Mouse (Mus musculus) gastrocnemius, adult 18-20 months (tissue): Measurements from ENCODE around the gene Rfc2. TPM values are rescaled to one million over a fixed set of nuclear protein-coding genes. Genes with fewer than 3 reads are reported as not detected.
A peak's percentile ranks its signal among the peaks of the same experiment; 100 is the strongest.

Source experiments
- DNase-seq: peaks from one replicate; pipeline ENCODE4 v3.0.0; 2021; ENCODE audit warnings: low spot score
- total RNA-seq, 2 experiments: library from RNA; stranded (reverse); gene quantifications; 2 replicates each; pipeline ENCODE4 v1.2.3; 2021

Rfc2 gene
- total RNA-seq, 2 experiments from 2014 or later: 17.6 to 18.9 TPM

DNA sequence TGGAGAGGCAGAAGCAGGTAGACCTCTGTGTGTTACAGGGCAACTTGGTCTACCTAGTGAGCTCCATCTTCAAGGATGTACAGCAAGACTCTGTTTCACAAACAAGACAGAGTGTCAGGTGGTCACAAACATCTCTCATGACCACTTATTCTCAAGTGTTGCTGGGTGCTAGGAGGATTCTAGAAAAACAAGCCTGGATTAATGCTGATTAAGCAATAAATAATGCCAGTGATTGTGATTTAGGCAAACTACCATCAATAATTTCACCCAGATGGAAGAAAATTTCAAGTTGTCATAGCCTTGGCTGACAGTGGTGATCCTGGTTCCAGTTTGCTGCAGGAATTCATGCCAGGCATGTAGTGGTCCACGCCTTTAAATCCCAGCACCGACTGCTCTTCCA is 16.9 kb upstream of the Rfc2 start:
- DNase-seq: no peak

DNA sequence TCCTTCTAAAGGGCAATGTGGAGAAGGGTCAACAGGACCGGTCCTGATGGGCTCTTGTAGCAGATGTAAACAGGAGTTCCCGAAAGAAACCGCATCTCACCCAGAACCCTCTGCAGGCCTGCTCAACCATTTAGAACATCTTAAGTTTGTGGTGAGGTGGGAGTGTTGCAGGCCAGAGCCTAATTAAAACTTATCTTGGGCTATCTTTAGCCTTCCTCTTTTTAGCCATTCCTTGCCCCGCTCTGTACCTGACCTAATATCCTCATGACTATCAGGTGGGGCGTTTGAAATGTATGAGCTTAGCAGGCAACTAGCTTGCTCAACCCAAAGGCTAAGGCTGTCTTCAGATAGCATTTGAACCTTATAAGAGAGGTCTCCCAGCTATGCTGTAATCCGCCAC is 15.5 kb upstream of the Rfc2 start:
- no peak for DNase-seq

DNA sequence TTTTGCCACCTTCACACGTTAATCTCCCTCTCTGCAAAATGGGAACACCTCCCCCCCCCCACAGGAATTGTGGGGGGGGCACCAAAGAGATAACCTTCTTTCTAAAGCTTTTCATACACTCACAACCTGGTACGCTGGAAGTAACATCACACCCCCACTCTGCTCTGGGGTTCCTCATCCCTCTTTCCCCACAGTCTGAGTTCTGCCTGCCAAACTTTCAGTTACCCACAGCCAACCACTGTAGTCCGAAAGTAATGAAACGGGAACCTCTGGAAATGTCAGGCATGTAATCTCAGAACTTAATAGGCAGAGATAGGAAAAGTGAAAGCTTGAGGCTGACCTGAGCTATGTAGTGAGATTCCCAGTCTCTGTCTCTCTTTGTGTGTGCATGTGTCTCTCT is 13.7 kb upstream of the Rfc2 start:
- DNase-seq: no peak

DNA sequence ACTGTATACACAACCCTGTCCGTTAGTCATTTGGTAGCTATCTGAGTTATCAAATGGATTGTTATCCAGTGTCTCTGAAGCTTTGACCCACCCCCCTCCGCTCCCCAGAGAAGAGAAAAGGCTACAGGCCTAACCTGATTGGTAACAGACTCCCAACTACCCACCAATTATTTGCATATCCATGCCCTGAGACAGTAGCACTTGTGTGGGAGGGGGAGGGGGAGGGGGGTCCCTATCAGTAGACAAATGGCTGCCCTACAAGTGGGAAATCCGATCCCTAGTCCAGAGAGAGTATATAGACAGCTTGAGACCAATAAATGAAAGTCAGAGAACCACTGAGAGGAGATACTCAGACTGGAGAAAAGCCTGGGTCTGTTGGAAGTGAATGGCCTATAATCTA is 13.1 kb upstream of the Rfc2 start:
- DNase-seq: no peak

DNA sequence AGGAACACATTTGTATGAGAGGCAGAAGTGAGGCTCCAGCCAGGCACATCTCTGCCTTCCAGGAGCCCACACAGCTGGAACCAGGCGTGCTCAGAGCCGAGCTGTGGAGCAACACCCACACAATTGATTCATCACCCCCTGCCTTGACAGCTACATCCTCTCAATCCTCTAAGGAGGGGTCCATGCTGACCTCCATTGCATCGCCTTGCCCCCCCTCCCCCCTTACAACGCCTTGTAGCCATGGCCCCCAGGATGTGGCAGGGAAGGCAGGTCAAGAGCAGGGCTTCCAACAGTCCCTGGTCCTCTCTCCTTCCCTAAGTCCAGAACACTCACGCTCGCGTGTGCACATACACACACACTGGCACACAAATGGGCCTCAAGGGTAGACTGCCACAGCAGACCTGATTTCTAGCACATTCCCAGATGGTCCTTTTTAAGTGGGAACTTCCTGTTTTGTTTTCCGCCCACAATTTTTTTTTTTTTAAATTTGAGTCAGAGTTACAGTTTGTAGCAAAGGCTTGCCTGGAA is 12.1 kb upstream of the Rfc2 start:
- no peak for DNase-seq

DNA sequence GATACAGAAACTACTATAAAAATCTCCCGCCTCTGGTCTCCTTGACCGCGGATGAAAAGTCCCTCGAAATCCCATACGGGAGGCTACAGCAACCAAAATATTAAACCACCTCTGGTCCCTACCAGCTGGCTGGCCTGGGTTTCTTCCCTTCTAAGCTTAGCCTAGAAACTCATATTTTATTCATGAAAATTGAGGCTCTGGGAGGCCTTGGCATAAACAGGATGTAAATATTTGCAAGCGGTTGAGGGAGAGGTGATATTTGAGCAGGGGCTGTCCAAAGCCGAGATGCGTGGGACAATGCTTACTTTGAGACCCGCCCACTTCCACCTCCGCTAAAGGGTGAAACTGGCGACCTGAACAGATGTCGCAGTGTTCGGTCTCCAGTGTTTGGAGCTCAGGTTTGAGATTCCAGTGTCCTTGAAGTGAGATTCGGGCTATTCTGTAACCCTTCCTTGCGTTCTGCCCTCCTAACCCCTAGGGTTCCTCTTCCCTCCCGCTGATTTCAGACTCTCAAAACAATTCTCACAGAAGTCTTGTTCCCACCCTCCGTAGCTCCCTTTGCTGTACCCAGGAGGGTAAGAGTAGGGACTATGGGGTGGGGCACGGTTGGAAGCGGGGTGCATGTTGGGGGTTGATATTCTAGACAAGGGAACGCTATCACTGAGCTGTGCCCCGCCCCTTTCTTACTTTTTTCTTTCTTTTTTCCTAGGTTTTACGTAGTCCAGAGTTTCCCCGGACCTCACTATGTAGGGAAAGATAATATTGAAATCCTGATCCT is 9.2 kb upstream of the Rfc2 start:
- peak; percentile 62 for DNase-seq

DNA sequence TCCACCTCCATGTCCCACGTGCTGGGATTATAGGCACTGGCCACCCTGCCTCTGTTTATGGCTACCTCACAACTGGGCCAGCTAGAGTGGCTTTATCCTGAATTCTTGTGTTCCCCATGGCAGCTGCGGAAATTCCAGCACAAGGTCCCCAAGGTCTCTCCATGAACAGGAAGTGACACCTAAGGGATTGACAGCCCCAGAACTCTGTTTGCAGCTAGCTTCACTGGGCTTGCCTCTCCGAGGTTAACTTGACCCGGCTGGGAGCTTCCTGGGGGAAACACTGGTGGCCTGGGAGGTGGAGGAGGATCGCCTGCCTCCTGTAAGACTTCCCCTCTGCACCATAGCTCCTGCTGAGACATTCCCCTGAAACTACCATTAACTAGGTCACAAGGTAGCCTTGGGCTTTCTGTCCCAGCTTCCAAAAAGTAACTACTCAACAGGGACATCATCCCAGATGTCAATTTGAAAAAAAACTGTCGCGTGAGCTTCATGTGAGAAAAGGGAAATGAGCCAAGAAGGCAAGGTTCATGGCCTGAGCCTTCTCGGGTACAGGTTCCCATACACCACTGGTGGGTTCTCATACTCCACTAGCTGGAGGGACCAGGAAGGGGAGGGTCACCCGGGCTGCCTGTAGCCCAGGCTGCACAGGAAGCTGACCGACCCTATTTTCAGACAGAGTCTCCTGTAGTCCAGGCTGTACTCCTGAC is 8.5 kb upstream of the Rfc2 start:
- no peak for DNase-seq

DNA sequence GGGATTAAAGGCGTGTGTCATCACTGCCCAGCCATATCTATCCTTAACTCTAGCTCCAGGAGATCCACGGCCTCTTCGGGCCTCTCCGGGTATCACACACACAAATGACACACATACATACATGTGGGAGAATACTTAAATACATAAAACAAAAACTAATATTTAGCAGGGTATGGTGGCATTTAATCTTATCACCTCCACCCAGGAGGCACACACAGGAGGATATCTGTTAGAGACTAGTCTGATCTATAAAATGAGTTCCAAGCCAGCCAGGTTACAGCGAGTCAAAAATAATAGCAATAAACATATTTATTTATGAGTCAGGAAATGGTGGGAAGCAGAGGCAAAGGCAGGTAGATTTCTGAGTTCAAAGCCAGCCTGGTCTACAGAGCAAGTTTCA is 5.3 kb upstream of the Rfc2 start:
- DNase-seq: no peak

DNA sequence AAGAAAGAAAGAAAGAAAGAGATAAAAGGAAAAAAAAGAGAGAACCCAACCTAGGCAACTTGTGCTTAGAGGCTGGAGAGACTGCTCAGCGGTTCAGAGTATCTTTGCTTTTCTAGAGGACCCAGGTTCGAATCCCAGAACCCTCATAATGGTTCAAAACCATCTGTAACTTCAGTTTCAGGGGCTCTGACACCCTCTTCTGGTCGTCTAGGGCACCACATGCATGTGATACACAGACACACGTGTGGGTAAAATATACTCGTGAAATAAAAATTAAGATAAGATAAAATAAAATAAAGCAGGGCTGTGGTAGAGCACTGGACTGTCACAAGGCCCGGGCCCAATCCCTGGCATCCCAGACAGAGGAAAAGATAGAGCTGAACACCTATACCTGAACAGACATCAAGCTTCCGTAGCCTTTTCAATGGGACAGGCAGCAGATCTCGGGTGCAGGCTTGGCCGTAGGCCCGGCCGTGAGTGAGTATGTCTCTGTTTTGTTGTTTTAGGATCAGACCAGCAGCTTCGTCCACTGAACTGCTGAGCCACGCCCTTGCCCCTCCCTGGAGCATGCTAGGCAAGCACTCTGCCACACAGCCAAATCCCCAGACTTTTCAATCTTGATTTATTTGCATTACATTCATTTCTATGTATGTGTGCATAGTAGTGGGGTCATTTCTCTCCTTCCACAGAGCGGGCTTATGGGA is 4.5 kb upstream of the Rfc2 start:
- DNase-seq: no peak

DNA sequence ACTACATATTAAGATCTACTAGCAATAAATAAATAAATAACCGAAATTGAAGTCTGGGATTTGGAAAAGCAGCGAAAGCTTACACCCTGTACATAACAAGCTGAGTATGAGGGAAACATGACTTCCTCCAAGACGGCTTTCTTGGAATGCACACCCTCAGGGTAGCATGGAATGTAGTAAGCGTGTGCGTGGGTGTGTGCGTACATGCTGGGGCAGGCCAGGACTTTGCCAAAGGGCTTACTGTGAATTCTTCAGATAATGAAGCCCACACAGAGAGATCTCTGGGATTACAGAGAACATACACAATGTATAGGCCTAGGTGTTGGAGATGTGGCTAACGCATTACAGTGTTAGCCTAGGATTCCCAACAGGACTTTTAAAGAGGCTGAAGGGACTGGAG is 3.6 kb upstream of the Rfc2 start:
- DNase-seq: no peak

DNA sequence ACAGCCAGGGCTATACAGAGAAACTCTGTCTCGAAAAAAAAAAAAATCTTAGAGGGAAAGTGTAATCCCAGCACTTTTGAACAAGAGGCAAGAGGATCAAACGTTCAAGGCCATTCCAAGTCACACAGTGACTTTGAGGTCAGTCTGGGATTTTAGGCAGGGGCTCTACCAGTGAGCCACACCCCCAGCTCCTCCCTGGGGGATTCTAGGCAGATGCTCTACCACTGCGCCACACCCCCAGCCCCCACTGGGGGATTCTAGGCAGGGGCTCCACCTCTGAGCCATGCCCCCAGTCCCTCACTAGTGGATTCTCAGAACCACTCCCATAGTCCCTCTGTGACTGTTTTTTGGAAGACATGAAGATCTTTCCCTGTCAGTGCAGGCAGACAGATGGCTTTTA is 2.0 kb upstream of the Rfc2 start:
- no peak for DNase-seq

DNA sequence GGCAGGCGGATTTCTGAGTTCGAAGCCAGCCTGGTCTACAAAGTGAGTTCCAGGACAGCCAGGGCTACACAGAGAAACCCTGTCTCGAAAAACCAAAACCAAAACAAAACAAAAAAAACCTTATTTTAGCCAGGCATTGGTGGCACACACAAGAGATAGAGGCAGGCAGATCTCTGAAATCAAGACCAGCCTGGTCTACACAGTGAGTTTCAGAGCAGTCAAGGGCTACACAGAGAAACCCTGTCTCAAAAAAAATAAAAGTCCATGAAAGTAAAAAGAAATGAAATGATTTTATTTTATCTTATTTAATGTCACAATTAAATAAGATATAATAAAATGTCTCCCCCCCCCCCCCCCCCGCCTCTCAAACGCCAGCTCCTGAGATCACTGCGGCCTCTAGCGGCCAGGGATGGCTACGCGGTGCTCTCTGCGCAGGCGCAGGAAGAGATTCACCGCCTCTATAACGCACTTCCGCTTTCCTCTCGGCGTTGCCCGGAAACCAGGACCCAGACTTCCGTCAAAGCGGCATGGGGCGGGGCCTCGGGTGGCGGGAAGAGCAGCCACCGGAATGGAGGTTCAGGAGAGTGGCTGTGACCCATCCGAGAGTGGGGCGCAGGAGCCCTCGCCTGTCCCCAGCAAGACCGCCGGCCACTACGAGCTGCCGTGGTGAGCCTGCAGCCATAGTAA is 1.2 kb downstream of the Rfc2 start:
- peak; percentile 98 for DNase-seq

DNA sequence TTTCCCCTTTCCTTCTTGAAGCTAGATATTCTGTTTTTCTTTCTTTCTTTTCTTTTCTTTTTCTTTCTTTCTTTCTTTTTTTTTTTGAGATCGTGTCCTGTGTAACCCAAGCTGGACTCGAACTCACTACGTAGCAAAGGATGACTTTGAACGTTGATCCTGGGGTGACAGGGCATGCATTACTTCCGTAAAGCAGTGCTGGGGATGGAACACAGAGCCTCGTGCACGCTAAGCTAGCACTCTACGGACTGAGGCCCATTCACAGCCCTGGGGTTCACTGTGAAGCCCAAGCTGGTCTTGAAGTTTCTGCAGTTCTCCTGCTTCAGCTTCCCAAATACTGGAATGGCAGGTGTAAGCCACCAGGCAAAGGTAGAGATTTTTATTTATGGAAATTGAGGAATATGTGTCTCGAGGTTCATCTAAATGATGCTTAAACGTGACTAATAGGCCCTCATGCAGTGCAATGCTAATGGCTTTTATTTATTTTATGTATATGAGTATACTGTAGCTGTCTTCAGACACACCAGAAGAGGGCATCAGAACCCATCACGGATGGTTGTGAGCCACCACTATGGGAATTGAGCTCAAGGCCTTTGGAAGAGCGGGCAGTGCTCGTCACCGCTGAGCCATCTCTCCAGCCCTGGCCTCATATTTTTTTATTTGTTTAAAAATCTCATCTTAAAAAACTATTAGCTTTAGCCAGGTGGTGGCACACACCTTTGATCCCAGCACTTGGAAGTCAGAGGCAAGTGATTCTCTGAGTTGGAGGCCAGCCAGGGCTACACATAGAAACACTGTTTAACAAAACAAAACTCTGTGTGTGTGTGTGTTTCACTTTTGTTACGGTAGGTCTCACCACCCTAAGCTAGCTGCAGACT is 2.1 kb downstream of the Rfc2 start:
- no peak for DNase-seq

DNA sequence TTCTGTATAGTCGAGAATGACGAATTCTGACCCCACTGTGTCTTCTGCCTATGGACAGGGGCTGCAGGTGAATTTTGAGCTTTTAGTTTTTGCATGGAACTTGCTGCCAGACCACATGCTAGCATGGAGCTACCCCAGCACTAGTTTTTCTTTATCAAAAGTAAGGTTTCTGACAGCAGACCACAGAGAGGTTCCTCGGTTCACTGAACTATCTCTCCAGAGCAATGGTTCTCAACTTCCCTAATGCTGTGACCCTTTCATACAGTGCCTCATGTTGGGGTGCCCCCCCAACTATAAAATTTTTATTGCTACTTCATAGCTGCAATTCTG is 2.7 kb downstream of the Rfc2 start:
- no peak for DNase-seq

DNA sequence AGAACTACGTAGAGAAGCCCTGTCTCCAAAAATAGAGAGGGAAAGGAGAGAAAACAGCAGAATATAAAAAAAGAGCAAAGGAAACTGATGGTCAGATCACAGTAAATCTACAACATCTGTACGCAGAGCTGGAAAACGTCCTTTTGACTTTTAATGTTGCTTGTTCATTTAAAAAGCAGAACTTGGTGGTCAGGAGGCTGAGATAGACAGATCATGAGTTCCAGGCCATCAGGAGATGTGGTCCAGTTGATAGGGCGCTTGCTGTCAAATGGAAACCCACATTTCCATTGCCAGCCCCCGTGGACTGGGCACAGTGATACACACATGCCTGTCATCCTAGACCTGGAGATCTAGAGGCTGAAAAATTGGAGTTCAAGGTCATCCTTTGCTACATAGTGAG is 3.6 kb downstream of the Rfc2 start:
- DNase-seq: no peak

DNA sequence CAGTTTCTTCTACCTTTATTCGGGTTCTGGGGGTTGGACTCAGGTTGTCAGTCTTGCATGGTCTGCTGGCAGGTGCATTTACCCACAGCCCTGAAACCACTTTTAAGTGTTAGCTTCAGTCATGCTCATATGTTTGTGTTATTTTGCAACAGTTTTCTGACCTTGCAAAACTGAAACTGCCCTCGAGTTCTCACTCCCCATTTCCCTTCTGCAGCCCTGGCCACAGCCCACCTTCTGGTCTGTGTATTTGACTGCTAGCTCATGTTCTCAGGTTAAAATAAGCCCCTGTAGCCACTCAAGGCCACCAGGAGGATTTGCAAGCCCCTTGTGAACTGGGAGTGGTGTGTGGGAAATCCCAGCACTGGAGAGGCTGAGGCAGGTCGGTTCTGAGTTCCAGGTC is 8.7 kb downstream of the Rfc2 start:
- no peak for DNase-seq

DNA sequence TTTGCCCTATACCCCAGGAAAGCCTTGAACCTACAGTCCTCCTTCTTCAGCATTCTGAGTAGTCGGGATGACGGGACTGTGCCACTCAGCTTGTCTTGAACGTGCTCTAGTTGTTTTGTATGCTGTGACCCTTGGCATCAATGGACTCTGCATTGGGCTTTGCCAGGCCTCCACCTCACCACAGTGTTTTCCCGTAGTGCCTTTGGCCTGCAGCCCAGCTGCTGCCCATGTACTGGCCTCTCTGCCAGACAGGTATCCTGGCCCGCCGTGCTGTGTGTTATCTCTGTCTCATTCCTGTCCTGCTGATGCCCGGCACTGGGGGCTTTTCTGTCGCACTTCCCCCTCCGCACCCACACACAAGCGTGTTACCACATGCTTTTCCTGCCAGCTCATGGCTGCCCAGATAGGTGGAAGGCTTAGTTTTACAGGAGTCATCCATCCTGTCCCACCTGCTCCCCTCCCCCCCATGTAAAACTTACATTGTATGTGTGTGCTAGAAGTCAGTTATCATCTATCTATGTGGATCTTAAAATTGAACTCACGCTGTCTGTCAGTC is 10.9 kb downstream of the Rfc2 start:
- DNase-seq: no peak

DNA sequence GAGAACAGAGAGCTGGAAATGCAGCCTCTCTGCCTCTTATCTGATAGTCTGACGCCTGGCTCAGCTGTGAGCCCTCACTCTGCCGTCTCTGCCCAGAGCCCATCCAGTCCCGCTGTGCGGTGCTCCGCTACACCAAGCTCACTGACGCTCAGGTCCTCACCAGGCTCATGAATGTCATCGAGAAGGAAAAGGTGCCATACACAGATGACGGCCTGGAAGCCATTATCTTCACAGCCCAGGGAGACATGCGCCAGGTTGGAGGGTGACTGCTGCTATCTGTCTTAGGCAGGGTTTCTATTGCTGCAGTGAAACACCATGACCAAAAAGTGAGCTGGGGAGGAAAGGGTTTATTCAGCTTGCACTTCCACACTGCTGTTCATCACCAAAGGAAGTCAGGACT is 11.9 kb downstream of the Rfc2 start:
- no peak for DNase-seq

DNA sequence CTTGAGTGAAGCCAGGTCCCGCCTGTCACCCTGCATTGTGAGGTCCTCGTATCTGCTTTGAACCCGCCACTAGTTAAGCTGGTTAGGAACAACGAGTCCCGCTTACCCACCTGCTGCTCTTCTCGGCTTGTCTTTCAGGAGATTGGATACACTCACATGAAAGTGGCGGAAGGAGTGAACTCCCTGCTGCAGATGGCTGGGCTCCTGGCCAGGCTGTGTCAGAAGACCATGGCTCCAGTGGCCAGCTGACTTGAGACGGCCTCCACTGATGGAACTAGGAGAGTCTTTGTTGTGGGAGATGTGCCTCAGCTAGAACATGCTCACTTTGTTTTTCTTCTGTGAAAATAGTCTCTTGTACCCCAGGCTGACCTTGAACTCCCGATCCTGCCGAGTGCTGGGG is 16.5 kb downstream of the Rfc2 start:
- peak; percentile 34 for DNase-seq

DNA sequence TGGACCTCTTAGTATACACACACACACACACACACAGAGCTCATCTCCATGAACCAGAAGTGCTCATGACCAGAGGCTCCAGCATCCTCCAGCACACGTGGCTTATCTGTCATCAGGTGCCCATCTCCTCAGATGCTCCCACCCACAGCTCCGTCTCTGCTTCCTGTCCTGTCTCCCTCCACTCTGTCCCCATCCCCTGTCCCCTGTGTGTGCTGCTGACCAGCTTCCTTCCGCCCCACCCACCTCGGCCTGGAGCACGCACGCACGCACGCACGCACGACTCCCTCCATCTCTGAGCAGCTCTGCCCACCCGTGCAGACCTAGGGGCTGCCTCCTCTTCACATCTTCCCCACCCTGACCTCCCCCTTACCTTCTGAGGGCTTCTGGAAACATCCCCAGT is 23.2 kb downstream of the Rfc2 start:
- DNase-seq: no peak

DNA sequence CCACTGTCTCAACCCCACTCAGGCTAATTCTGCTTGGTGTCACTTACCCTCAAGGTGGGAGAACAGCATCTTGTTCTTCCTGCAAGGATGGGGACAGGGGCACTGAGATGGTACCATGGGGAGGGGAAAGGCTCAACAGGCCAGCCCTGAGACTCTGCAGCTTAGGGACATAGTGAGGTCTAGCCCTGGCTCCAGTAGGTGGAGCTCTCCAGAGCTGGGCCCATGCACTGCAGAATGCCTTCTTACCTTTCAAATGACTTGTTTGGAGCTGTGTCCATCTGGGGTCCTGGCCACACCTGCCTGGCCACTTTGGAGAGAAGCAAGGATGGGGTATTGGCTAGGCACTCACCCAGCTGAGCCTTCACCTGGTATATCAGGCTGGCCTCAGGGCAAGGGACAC is 25.1 kb downstream of the Rfc2 start:
- no peak for DNase-seq
